Mouse (Mus musculus): ENCODE measurements around the gene Olfr1357. TPM values are rescaled to one million over a fixed set of nuclear protein-coding genes. Genes with fewer than 3 reads are reported as not detected.
"Not testable (repeated sequence)": the region's sequence is repeated elsewhere in the genome, so short reads cannot be mapped to it uniquely, and the experiment has no call there.

The Olfr1357 gene
- not detected in 2 replicates for polyA plus RNA-seq (2014; fragmentation: Nextera tagmentation; extraction: Ambion mirVana)

GRCm38 (mm10) chr10:78617974-78618373, at the start of gene Olfr1357:
Gene Olfr1357, minus strand, starts transcription at chr10:78618074.
- no peak within 1 kb of the TSS for H3K4me2 ChIP-seq
- H3K4me3 ChIP-seq (ENCODE audit: low read depth, low read length): no peak within 1 kb of the TSS
- no peaks in the 10 kb centered on the region for H3K27me3 ChIP-seq (ENCODE audit: control insufficient read depth, insufficient read depth, low read length)
- H3K27ac ChIP-seq (ENCODE audit: low read depth, low read length): no peak within 1 kb of the TSS
- H3K9ac ChIP-seq (ENCODE audit: low read depth, low read length): no peak within 1 kb of the TSS
- no peaks in the 10 kb centered on the region for H3K4me1 ChIP-seq (ENCODE audit: control insufficient read depth, insufficient read depth, low read length)
- no peaks in the 10 kb centered on the region for H3K9me3 ChIP-seq (replicated peaks; ENCODE audit: control insufficient read depth, low read length)
- no peak for ATAC-seq (replicated peaks; ENCODE audit: insufficient number of reproducible peaks, low FRiP score, low TSS enrichment)
- H3K36me3 ChIP-seq (ENCODE audit: control insufficient read depth, insufficient read depth, low read length): no peaks in the 10 kb centered on the region
- 71% methylated on average over 1 of the region's 1 CpGs for WGBS (ENCODE audit: insufficient replicate concordance)

DNA sequence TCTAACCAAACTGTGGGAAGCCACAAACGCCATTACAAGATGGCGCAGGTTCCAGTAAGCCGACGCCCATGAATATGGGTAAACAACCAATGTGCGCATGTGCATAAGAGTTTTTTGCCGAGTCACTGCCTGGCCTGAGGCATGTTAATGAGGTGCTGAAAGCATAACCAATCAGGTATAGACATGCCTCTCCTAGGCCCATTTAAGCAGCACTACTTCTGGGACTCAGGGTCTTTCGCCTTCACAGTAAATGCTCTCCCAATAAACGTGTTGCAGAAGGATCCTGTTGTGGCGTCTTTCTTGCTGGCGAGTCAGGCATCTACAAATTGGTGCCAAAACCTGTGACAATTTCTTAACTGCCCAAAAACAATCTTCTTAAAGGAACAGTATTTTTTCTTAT, 48.8 kb upstream of the Olfr1357 start:
- not testable (repeated sequence) for H3K4me3 ChIP-seq (ENCODE audit: low read depth, low read length); H3K4me1 ChIP-seq (ENCODE audit: control insufficient read depth, insufficient read depth, low read length); H3K27me3 ChIP-seq (ENCODE audit: control insufficient read depth, insufficient read depth, low read length); H3K9ac ChIP-seq (ENCODE audit: low read depth, low read length); H3K36me3 ChIP-seq (ENCODE audit: control insufficient read depth, insufficient read depth, low read length); ATAC-seq (replicated peaks; ENCODE audit: insufficient number of reproducible peaks, low FRiP score, low TSS enrichment); H3K9me3 ChIP-seq (replicated peaks; ENCODE audit: control insufficient read depth, low read length); H3K4me2 ChIP-seq; H3K27ac ChIP-seq (ENCODE audit: low read depth, low read length)
- WGBS (ENCODE audit: insufficient replicate concordance): 91% methylated on average over 10 of the region's 10 CpGs

DNA sequence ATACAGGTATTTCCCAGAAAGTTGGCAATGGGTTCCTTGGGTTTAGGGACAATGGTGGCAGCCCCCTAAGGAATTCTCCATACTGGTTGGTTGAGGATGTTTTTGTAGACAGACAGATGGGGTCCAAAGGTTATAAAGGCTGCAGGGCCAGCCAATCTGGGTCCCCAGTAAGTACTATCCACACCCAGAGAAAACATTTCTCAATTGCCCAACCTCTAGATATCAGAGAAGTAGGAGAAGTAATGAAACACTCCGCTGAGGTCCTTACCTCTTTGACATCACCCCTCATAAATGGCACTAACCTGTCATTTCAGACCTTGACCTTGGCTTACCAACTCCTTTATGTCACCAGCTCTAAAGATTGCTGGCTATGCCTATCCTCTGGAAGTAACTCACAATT, 46.7 kb upstream of the Olfr1357 start:
- H3K4me2 ChIP-seq: no peak overlapping the region
- H3K9me3 ChIP-seq (replicated peaks; ENCODE audit: control insufficient read depth, low read length): no peaks in the 10 kb centered on the region
- no peaks in the 10 kb centered on the region for H3K4me1 ChIP-seq (ENCODE audit: control insufficient read depth, insufficient read depth, low read length)
- H3K27me3 ChIP-seq (ENCODE audit: control insufficient read depth, insufficient read depth, low read length): no peaks in the 10 kb centered on the region
- ATAC-seq (replicated peaks; ENCODE audit: insufficient number of reproducible peaks, low FRiP score, low TSS enrichment): no peak
- H3K9ac ChIP-seq (ENCODE audit: low read depth, low read length): no peak overlapping the region
- H3K36me3 ChIP-seq (ENCODE audit: control insufficient read depth, insufficient read depth, low read length): no peaks in the 10 kb centered on the region
- 80% methylated on average over 1 of the region's 1 CpGs for WGBS (ENCODE audit: insufficient replicate concordance)
- H3K27ac ChIP-seq (ENCODE audit: low read depth, low read length): no peak overlapping the region
- H3K4me3 ChIP-seq (ENCODE audit: low read depth, low read length): no peak overlapping the region

DNA sequence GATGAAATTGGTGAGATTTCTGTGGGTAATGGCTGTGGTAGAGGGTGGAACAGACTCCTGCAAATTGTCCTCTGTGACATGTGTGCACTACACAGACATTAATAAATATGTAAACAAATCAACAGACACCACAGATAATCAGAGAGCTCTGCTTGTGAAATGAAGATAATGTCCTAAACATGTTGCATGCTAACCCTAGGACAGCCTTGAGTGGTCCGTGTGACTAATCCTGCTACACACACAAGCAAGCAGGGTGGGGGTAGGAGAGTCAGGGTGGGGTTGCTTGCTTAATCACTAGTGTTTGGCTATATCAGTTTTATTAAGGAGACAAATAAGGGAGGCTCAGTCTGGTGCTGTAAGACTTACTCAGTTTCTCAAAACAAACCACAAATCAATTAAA, 43.3 kb upstream of the Olfr1357 start:
- no peak overlapping the region for H3K4me3 ChIP-seq (ENCODE audit: low read depth, low read length)
- 68% methylated on average over 1 of the region's 1 CpGs for WGBS (ENCODE audit: insufficient replicate concordance)
- H3K4me2 ChIP-seq: no peak overlapping the region
- no peaks in the 10 kb centered on the region for H3K27me3 ChIP-seq (ENCODE audit: control insufficient read depth, insufficient read depth, low read length)
- no peaks in the 10 kb centered on the region for H3K4me1 ChIP-seq (ENCODE audit: control insufficient read depth, insufficient read depth, low read length)
- ATAC-seq (replicated peaks; ENCODE audit: insufficient number of reproducible peaks, low FRiP score, low TSS enrichment): no peak
- H3K9ac ChIP-seq (ENCODE audit: low read depth, low read length): no peak overlapping the region
- H3K27ac ChIP-seq (ENCODE audit: low read depth, low read length): no peak overlapping the region
- H3K9me3 ChIP-seq (replicated peaks; ENCODE audit: control insufficient read depth, low read length): no peaks in the 10 kb centered on the region
- no peaks in the 10 kb centered on the region for H3K36me3 ChIP-seq (ENCODE audit: control insufficient read depth, insufficient read depth, low read length)

DNA sequence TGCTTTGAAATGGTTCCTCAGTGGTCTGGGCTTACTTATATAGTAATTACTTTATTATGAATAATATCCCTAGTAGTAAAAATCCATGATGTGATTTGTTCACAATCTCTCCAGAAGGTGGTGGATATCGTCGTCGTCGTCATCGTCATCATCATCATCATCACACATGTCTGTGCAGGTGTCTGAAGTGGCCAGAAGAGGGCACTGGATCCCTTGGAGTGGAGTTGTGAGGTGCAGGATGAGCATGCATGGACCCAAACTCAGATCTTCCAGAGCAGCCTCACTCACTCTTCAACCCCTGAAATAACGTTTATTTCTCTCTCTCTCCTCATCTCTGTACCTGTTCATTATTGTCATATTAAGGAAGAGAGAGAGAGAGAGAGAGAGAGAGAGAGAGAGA, 14.4 kb upstream of the Olfr1357 start:
- H3K9me3 ChIP-seq (replicated peaks; ENCODE audit: control insufficient read depth, low read length): no peaks in the 10 kb centered on the region
- no peak overlapping the region for H3K27ac ChIP-seq (ENCODE audit: low read depth, low read length)
- no peak overlapping the region for H3K9ac ChIP-seq (ENCODE audit: low read depth, low read length)
- H3K4me1 ChIP-seq (ENCODE audit: control insufficient read depth, insufficient read depth, low read length): no peaks in the 10 kb centered on the region
- WGBS (ENCODE audit: insufficient replicate concordance): 24% methylated on average over 6 of the region's 6 CpGs
- H3K4me3 ChIP-seq (ENCODE audit: low read depth, low read length): no peak overlapping the region
- H3K27me3 ChIP-seq (ENCODE audit: control insufficient read depth, insufficient read depth, low read length): no peaks in the 10 kb centered on the region
- H3K4me2 ChIP-seq: no peak overlapping the region; the same call in 1 of the 2 replicates
- H3K36me3 ChIP-seq (ENCODE audit: control insufficient read depth, insufficient read depth, low read length): no peaks in the 10 kb centered on the region
- ATAC-seq (replicated peaks; ENCODE audit: insufficient number of reproducible peaks, low FRiP score, low TSS enrichment): no peak

DNA sequence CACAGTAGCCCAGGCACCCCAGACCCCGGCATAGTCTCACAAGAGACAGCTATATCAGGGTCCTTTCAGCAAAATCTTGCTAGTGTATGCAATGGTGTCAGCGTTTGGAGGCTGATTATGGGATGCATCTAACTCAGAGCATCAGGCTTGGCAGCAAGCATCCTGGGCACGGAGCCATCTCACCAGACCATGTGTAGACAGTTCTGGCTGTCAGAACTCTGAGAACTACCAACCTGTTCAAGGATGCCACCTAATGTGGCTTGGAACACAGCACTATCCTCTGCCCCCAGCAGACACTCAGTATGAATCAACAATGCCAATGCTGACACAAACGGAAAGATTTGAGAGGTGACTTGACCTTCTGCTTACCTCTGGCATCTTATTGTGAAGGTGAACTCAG, 12.3 kb upstream of the Olfr1357 start:
- no peak for ATAC-seq (replicated peaks; ENCODE audit: insufficient number of reproducible peaks, low FRiP score, low TSS enrichment)

DNA sequence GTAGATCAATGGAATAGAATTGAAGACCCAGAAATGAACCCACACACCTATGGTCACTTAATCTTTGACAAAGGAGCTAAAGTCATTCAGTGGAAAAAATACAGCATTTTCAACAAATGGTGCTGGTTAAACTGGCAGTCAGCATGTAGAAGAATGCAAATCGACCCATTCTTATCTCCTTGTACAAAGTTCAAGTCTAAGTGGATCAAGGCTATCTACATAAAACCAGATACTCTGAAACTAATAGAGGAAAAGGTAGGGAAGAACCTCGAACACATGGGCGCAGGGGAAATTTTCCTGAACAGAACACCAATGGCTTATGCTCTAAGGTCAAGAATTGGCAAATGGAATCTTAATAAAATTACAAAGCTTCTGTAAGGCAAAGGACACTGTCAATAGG, 5.3 kb upstream of the Olfr1357 start:
- WGBS (ENCODE audit: insufficient replicate concordance): 64% methylated on average over 3 of the region's 3 CpGs
- not testable (repeated sequence) for H3K4me2 ChIP-seq; H3K27me3 ChIP-seq (ENCODE audit: control insufficient read depth, insufficient read depth, low read length); H3K4me3 ChIP-seq (ENCODE audit: low read depth, low read length); ATAC-seq (replicated peaks; ENCODE audit: insufficient number of reproducible peaks, low FRiP score, low TSS enrichment); H3K9me3 ChIP-seq (replicated peaks; ENCODE audit: control insufficient read depth, low read length); H3K27ac ChIP-seq (ENCODE audit: low read depth, low read length); H3K36me3 ChIP-seq (ENCODE audit: control insufficient read depth, insufficient read depth, low read length); H3K9ac ChIP-seq (ENCODE audit: low read depth, low read length); H3K4me1 ChIP-seq (ENCODE audit: control insufficient read depth, insufficient read depth, low read length)

More for the DNA sequence above, 12.3 kb upstream of the Olfr1357 start:
- Histone ChIP-seq H3K36me3 (ENCODE audit: control insufficient read depth, insufficient read depth, low read length) (no peaks in the 10 kb centered on the region), H3K27me3 (ENCODE audit: control insufficient read depth, insufficient read depth, low read length) (no peaks in the 10 kb centered on the region), H3K4me3 (ENCODE audit: low read depth, low read length) (no peak overlapping the region), H3K4me1 (ENCODE audit: control insufficient read depth, insufficient read depth, low read length) (no peaks in the 10 kb centered on the region), H3K27ac (ENCODE audit: low read depth, low read length) (no peak overlapping the region), H3K9ac (ENCODE audit: low read depth, low read length) (no peak overlapping the region), H3K9me3 (replicated peaks; ENCODE audit: control insufficient read depth, low read length) (no peaks in the 10 kb centered on the region), H3K4me2 (no peak overlapping the region)
- WGBS (ENCODE audit: insufficient replicate concordance): 58% methylated on average over 4 of the region's 4 CpGs

- WGBS (ENCODE audit: insufficient replicate concordance): 66% methylated on average over 3 of the region's 3 CpGs
- no peak overlapping the region for H3K27ac ChIP-seq (ENCODE audit: low read depth, low read length)
- no peaks in the 10 kb centered on the region for H3K4me1 ChIP-seq (ENCODE audit: control insufficient read depth, insufficient read depth, low read length)
- ATAC-seq (replicated peaks; ENCODE audit: insufficient number of reproducible peaks, low FRiP score, low TSS enrichment): no peak
- H3K9ac ChIP-seq (ENCODE audit: low read depth, low read length): no peak overlapping the region
- no peaks in the 10 kb centered on the region for H3K9me3 ChIP-seq (replicated peaks; ENCODE audit: control insufficient read depth, low read length)
- H3K36me3 ChIP-seq (ENCODE audit: control insufficient read depth, insufficient read depth, low read length): no peaks in the 10 kb centered on the region
- H3K4me2 ChIP-seq: no peak overlapping the region
- no peak overlapping the region for H3K4me3 ChIP-seq (ENCODE audit: low read depth, low read length)
- H3K27me3 ChIP-seq (ENCODE audit: control insufficient read depth, insufficient read depth, low read length): no peaks in the 10 kb centered on the region
These were observed 10.3 kb downstream of the Olfr1357 start for GRCm38 (mm10) chr10:78607602-78608001.

DNA sequence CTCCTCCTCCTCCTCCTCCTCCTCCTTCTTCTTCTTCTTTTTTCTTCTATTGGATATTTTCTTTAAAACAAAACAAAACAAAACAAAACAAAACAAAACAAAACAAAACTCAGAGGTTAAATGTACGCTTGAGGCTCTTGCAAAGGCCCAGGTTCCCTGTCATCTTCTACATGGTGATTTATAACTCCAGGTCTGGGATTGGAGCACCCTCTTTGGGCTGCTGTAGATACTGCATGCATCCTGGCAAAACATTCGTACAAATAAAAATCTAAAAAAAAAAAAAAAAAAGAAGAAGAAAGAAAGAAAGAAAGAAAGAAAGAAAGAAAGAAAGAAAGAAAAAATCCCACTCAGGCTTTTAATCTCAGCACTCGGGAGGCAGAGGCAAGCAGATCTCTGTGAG, 12.8 kb downstream of the Olfr1357 start:
- Histone ChIP-seq H3K4me1 (ENCODE audit: control insufficient read depth, insufficient read depth, low read length) (no peaks in the 10 kb centered on the region), H3K9ac (ENCODE audit: low read depth, low read length) (no peak overlapping the region), H3K27me3 (ENCODE audit: control insufficient read depth, insufficient read depth, low read length) (no peaks in the 10 kb centered on the region), H3K4me2 (no peak overlapping the region), H3K9me3 (replicated peaks; ENCODE audit: control insufficient read depth, low read length) (no peaks in the 10 kb centered on the region), H3K4me3 (ENCODE audit: low read depth, low read length) (no peak overlapping the region), H3K27ac (ENCODE audit: low read depth, low read length) (no peak overlapping the region), H3K36me3 (ENCODE audit: control insufficient read depth, insufficient read depth, low read length) (no peaks in the 10 kb centered on the region)
- no peak for ATAC-seq (replicated peaks; ENCODE audit: insufficient number of reproducible peaks, low FRiP score, low TSS enrichment)
- WGBS (ENCODE audit: insufficient replicate concordance): 38% methylated on average over 3 of the region's 3 CpGs

Data from heart, embryonic 11.5 days (tissue).